Mouse (Mus musculus) heart, embryonic 14.5 days (tissue): Measurements from ENCODE around the gene Henmt1. TPM values are rescaled to one million over a fixed set of nuclear protein-coding genes. Genes with fewer than 3 reads are reported as not detected.

Experiments used
- ATAC-seq: fragments of 200-750 bp; cut with Nextera tagmentation; 2 replicates; pipeline ENCODE4 v1.8.0; 2017; ENCODE audit warnings: low read depth, moderate TSS enrichment; ENCODE audit not compliant: insufficient number of reproducible peaks, insufficient read depth, low FRiP score
- H3K27ac ChIP-seq, 2 experiments: fragments of 200-500 bp in 1 of 2; fragments of 300-500 bp in 1 of 2; sonication (generic) in 1 of 2; replicated peaks in 1 of 2; 2 replicates each; pipeline ENCODE4 v1.5.1; 2012 to 2014; ENCODE audit warnings: low read depth in 2 of 2, low read length in 2 of 2, control low read depth in 1 of 2, mild to moderate bottlenecking in 1 of 2, mixed read lengths in 1 of 2; ENCODE audit not compliant: control insufficient read depth in 1 of 2, insufficient read depth in 1 of 2
- H3K27me3 ChIP-seq: fragments of 300-500 bp; sonication (generic); 2 replicates; pipeline ENCODE4 v1.6.1; 2014; ENCODE audit warnings: mild to moderate bottlenecking, low read length, control low read depth; ENCODE audit not compliant: control insufficient read depth, insufficient read depth
- H3K36me3 ChIP-seq: fragments of 300-500 bp; sonication (generic); 2 replicates; pipeline ENCODE4 v1.6.1; 2014; ENCODE audit warnings: mild to moderate bottlenecking, control low read depth, low read length, mixed read lengths; ENCODE audit not compliant: control insufficient read depth, insufficient read depth
- H3K4me1 ChIP-seq, 2 experiments: fragments of 200-500 bp in 1 of 2; fragments of 300-500 bp in 1 of 2; sonication (generic) in 1 of 2; 2 replicates each; pipeline ENCODE4 v1.6.1; 2012 to 2014; ENCODE audit warnings: low read length in 2 of 2, control low read depth in 1 of 2, mixed read lengths in 1 of 2; ENCODE audit not compliant: control insufficient read depth in 2 of 2, insufficient read depth in 2 of 2
- H3K4me2 ChIP-seq: fragments of 300-500 bp; sonication (generic); 2 replicates; pipeline ENCODE4 v1.6.1; 2014; ENCODE audit warnings: mild to moderate bottlenecking, low read length
- H3K4me3 ChIP-seq, 2 experiments: fragments of 200-500 bp in 1 of 2; fragments of 300-500 bp in 1 of 2; sonication (generic) in 1 of 2; 2 replicates each; pipeline ENCODE4 v1.5.1; 2012 to 2014; ENCODE audit warnings: low read length in 2 of 2, mild to moderate bottlenecking in 2 of 2, control low read depth in 1 of 2, low read depth in 1 of 2, moderate library complexity in 1 of 2; ENCODE audit not compliant: control insufficient read depth in 1 of 2, insufficient read depth in 1 of 2
- H3K9ac ChIP-seq: fragments of 300-500 bp; sonication (generic); 2 replicates; pipeline ENCODE4 v1.6.1; 2014; ENCODE audit warnings: mild to moderate bottlenecking, low read length
- H3K9me3 ChIP-seq: fragments of 300-500 bp; sonication (generic); 2 replicates; pipeline ENCODE4 v1.6.1; 2016; ENCODE audit warnings: low read length, control low read depth; ENCODE audit not compliant: control insufficient read depth
- WGBS: fragments of 180-500 bp; shearing (Covaris S2); extraction: QIAGEN DNeasy Blood & Tissue Kit; methylation state at CpG from one replicate; pipeline ENCODE4 v1.1.7; 2014; 5-methylcytosine and 5-hydroxymethylcytosine counted together
- polyA plus RNA-seq: library from polyadenylated mRNA; unstranded; fragments of >200 nt; fragmentation: Nextera tagmentation; extraction: Ambion mirVana; gene quantifications from 2 replicates; pipeline ENCODE4 v1.2.1, GENCODE M21; 2014

Henmt1 gene
- polyA plus RNA-seq, 1 experiment from 2014 or later: not detected

GRCm38 (mm10) chr3:108997762-108998161 is 58.1 kb downstream of the Henmt1 start:
- no peak for ATAC-seq
- Histone ChIP-seq H3K9ac (no peak overlapping the region), H3K27ac (no peak overlapping the region), H3K36me3 (peaks cover 20% of the 10 kb centered on the region; the same call in 1 of the 2 replicates), H3K4me2 (peak overlapping the region; percentile 21; the same call in 1 of the 2 replicates), H3K27me3 (no peaks in the 10 kb centered on the region), H3K9me3 (no peaks in the 10 kb centered on the region), H3K4me3 (no peak overlapping the region), H3K4me1 (0 out of 4 replicates have a peak, but pooled peaks cover 2 to 8% of the 10 kb centered on the region in 2 experiments)
- WGBS: 48% methylated on average over 4 of the region's 4 CpGs

DNA sequence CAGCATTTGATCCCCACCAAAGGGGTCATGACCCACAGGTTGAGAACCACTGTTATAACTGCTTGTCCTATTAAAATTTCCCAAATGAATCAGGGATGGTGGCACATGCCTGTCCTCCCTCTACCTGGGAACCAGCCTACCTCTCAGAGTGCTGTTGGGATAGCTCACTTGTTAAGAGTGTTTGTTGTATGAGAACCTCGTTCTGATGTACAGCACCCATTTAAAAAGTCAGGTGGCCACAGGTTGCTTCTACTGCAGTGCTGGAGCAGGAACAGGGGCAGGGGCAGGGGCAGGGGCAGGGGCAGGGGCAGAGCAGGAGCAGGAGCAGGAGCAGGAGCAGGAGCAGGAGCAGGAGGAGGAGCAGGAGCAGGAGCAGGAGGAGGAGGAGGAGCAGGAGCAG is 59.5 kb downstream of the Henmt1 start:
- Histone ChIP-seq H3K36me3 (peaks cover 24% of the 10 kb centered on the region; the same call in 1 of the 2 replicates), H3K4me3 (no peak overlapping the region), H3K27ac (no peak overlapping the region), H3K4me1 (peaks cover 2 to 8% of the 10 kb centered on the region in 2 experiments; a peak in 3 of 4 replicates), H3K9me3 (no peaks in the 10 kb centered on the region), H3K9ac (no peak overlapping the region), H3K4me2 (no peak overlapping the region), H3K27me3 (no peaks in the 10 kb centered on the region)
- no peak for ATAC-seq
- 85% methylated on average over 1 of the region's 1 CpGs for WGBS

DNA sequence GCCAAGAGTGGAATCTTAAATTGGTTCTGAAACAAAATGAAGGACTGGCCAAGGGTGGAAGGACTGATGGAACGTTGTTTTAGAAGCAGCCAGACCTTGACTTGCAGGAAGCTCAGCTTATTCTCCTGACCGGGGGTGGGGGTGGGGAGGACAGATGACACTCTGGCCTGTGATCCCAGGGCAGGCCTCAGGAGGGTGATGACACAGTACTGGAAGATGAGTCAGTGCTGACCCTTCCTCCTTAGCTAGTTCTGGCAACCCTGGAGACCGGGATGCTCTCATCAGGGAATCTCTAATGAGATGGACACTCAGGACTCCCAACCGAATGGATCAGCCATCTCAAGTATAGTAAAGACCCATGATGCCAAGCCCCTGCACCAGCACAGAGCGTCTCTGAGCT is 66.1 kb downstream of the Henmt1 start:
- no peak overlapping the region for H3K4me3 ChIP-seq
- no peak; the same call in 1 of the 2 replicates for ATAC-seq
- H3K9me3 ChIP-seq: no peaks in the 10 kb centered on the region
- no peak overlapping the region for H3K4me2 ChIP-seq
- peaks cover 3 to 4% of the 10 kb centered on the region in 2 experiments; a peak in 3 of 4 replicates for H3K4me1 ChIP-seq
- WGBS: 69% methylated on average over 5 of the region's 5 CpGs
- no peaks in the 10 kb centered on the region for H3K27me3 ChIP-seq
- H3K9ac ChIP-seq: no peak overlapping the region
- peaks cover 18% of the 10 kb centered on the region; the same call in 1 of the 2 replicates for H3K36me3 ChIP-seq
- no peak overlapping the region for H3K27ac ChIP-seq

DNA sequence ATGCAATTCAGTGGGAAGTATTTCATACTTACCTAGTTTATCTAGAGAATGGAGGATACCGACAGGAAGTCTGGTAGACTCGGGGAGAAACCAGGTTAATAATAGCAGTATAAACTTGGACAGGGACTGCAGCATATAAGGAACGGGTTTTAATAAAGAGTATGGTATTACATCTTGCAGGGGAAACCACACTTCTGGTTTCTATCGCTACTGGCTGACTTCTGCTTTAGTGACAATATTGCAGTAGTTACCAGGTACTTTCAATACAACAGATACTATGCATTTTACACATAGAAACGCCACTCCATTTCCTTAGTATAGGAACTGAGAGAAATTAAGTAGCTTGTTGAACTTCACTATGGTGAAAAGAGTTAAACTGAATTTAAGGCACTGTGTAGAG is 68.5 kb downstream of the Henmt1 start:
- Histone ChIP-seq H3K9me3 (no peaks in the 10 kb centered on the region), H3K27me3 (no peaks in the 10 kb centered on the region), H3K4me1 (peaks cover 6 to 8% of the 10 kb centered on the region in 2 experiments), H3K36me3 (no peaks in the 10 kb centered on the region; the same call in 1 of the 2 replicates), H3K27ac (no peak overlapping the region), H3K4me3 (no peak overlapping the region), H3K9ac (no peak overlapping the region), H3K4me2 (no peak overlapping the region)
- 78% methylated on average over 5 of the region's 5 CpGs for WGBS
- no peak for ATAC-seq

Other genes with a start within 250 kb of the Henmt1 start
- 27.5 and 30.4 TPM in 2 replicates for gene Gpsm2, start 217.6 kb upstream of the Henmt1 start, polyA plus RNA-seq
- not detected in 2 replicates for gene Aknad1, start 200.2 kb upstream of the Henmt1 start, polyA plus RNA-seq
- 28.4 and 31.6 TPM in 2 replicates for gene Stxbp3, start 99.3 kb upstream of the Henmt1 start, polyA plus RNA-seq
- gene Fndc7, start 49.9 kb upstream of the Henmt1 start, polyA plus RNA-seq: 0.05 and 0.20 TPM in 2 replicates
- 37.5 and 47.5 TPM in 2 replicates for gene Prpf38b, start 28.1 kb upstream of the Henmt1 start, polyA plus RNA-seq
- not detected in 2 replicates for gene Gm9857, start 572 bp downstream of the Henmt1 start, polyA plus RNA-seq
- 9.4 and 9.8 TPM in 2 replicates for gene Fam102b, start 87.7 kb downstream of the Henmt1 start, polyA plus RNA-seq
- gene Slc25a54, start 140.6 kb downstream of the Henmt1 start, polyA plus RNA-seq: not detected in 2 replicates
- gene Slc25a24, start 183.3 kb downstream of the Henmt1 start, polyA plus RNA-seq: 24.0 and 26.1 TPM in 2 replicates